Mouse (Mus musculus) left cerebral cortex, adult 8-10 months (tissue): ENCODE results near the gene Sult1b1. TPM values are rescaled to one million over a fixed set of nuclear protein-coding genes. Genes with fewer than 3 reads are reported as not detected.
"Not testable (repeated sequence)": the region's sequence is repeated elsewhere in the genome, so short reads cannot be mapped to it uniquely, and the experiment has no call there.

Source experiments
- DNase-seq, 2 experiments: peaks; one replicate each; pipeline ENCODE4 v3.0.0; 2022; ENCODE audit warnings: low spot score in 2 of 2
- total RNA-seq, 4 experiments: library from RNA; stranded (reverse); gene quantifications; 2 replicates each; pipeline ENCODE4 v1.2.4; 2022

Sult1b1 gene
- not detected for total RNA-seq

DNA sequence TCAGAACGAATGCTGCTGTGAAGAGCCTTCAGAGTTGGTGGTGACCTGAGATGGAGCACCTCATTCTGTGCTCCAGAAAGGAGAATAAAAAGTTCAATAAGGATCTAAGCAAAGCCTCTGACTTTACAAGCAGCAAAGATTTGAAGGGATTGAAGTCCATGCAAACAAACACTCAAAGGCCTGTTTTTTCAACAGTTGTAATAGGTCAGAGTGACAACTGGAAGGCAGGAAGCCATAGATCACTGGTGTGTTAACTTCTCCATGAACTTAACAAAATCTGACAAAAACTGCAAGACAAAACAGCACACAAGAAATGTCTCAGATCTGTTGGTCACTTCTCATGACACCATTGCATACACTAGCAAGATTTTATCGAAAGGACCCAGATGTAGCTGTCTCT is at the start of gene Sult1b1:
Gene Sult1b1, minus strand, starts transcription at position 85 of the 400 bp plus-strand sequence.
- no peak for DNase-seq

DNA sequence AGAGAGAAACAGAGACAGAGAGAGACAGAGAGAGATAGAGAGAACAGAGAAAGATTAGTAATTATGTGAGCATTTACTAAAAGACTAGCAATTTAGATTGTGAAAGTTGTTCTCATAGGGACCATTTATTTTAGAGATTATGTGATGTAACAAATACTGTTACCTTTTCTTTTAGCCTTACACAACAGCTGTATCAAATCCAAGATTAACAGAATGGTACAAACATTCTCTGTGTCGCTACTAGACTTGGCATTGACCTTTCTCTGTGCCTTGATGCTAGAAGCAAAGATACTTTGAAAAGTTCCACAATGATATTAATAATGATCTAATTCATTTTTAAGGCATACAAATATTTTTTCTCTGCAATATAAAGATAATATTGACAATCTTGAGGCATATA is 42.4 kb upstream of the Sult1b1 start:
- DNase-seq = no peak

DNA sequence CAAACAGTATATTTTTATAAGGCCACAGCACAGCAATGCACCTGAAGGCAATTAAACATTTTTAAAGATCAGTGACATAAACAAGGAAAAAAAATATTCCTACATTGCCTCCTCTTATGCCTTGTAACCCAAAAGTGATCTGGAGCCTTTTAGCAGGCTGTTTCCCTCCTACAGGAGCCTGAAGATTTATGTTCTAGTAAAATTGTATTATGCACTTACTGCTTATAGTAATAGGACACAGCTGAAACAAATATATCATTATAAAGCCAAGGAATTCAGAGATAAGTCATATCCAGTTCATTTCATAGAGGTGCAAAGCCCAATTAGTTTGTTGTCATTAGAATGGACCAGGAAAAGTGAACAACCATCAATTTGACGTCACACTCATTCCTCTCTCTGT is 36.2 kb upstream of the Sult1b1 start:
- DNase-seq = no peak

DNA sequence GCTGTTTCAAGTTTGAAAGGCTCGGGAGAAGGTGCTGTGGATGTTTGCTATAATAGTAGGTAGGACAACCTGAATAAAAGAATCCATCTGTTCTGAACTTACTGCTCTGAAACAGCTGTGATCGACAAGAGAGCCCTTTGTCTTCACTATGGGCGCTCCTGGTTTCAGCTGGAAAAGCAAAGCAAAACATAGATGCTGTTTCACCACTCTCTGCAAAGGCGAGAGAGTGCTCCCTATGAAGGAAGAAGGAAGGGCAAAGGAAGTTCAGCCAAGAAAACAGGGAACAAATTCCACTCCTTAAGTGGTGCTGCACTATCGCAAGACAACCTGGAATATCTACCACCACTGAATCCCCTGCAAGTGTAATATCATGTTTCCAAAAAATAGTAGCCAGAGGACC is 35.5 kb upstream of the Sult1b1 start:
- no peak for DNase-seq

DNA sequence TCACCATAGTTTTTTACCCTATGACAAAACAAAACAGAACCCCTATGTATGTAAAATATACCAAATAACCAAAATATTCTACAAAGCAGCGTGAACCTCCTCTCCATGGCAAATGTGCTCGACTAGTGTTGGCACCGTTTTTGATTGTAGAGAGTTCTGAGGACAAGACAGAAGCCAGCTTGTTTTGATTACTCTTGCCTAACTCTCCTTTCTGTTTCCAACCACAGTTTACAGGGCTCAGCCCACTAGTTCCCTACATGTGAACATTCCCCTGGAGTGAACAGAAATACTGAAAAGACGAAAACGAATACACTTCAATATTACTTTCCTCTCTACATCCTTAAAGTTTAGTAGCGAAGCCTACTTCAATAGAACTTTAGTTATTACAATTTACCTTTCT is 34.8 kb upstream of the Sult1b1 start:
- DNase-seq = no peak

DNA sequence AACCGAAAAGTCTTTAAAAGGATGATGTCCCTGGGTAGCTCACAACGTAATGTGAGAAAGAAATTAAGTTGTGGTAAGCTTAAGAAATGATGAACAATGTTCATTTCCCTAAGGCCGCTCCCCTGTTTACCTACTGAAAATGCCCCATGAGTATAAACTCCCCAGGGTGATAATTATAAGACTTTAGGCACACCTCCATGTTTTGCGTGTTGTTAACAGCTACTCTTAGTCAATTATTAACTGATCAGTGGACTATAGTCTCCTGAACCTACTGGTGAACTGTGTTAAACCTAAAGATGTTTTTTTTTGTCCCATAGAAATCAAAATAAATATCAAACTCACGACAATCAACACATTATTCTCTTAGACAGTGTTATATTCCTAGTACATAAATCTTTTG is 30.9 kb upstream of the Sult1b1 start, which contains the start of gene Sult1d1:
Gene Sult1d1, minus strand, starts transcription at position 183 of the 400 bp plus-strand sequence.
- DNase-seq = no peak

DNA sequence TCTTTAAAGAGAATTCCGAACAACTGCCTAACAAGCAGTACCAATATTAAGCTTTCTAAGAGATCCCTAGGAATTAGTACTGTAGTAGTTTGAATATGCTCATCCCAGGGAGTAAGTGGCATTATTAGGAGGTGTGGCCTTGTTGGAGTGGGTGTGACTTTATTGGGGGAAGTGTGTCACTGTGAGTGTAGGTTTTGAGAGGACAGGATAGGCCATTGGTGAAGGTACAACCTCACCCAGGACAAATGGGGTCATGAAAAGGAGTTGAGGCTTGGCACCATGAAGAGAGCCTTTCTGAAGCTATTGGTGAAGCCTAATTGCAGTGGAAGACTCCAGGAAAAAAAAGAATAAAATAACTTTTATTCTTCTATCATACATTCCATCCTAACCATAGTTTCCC is 29.3 kb upstream of the Sult1b1 start:
- DNase-seq = no peak

DNA sequence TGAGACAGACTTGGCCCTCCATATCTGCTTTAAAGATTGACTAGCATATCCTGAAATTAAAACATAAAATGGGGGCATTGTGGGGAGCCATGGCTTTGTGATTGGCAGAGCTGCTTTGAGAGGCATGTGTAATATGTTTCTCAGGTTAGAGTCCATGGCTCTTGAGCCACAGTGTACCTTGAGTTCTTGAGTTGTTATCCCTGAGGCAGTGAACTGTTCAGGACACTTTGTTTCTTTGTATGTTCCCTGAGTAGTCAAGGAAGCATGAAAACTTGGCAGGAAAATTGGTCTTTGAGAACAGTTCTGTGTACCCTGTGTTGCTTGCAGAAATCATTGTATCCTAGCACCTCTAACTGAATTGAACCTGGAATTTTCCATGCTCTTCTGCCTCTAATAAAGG is 25.0 kb upstream of the Sult1b1 start:
- DNase-seq = no peak

DNA sequence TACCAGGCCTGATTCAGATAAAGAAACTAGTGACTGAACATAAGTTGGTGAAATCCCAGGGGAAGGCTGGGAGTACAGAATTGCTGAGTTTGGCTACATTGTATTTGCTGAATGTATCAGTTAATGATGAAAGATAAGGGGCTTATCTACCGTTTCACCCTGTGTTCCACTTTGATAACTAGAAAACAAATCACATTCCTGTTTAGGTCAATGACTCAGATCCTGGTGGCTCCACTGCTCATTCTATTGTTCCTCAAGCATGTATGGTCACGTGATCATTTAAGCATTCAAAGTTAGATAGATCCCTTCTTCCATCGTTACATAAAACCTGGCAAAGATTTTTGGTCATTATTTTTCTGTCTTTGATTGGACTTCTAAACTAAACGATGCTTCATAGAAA is 24.5 kb upstream of the Sult1b1 start:
- DNase-seq = no peak

DNA sequence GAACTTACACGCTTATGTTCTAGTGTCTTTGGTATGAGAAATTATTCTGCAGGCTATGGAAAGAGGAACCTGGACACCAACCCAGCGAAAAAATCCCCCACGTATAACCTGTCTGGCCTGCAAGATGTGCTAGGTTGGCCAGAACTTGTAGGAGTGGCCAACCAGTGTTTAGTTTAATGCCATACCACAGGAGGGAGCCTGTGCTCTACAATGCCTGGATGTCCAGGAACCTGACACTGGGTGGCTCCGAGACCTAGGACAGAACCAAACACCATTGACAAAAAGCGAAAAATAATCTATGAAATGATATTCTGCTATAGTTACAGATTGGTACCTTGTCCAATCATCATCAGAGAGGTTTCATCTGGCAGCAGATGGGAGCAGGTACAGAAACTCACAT is 22.1 kb upstream of the Sult1b1 start:
- no peak for DNase-seq

DNA sequence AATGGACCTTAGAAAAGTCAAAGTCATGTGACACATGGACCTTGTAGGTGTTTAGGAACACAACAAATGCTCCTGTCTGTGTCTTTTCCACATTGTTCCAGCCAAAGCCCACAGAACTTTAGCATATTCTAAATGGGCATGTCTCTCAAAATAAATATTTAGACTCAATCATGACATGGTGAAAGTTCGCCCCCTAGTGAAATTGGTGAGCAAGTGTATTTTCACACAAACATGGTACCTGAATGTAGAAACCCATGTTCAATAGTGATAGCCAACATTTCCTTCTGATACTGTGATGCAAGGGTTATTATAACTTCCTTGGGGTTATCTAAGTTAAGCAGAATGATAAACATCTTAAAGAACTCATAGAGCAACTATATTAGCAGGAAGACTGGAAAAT is 12.9 kb upstream of the Sult1b1 start:
- DNase-seq = no peak

DNA sequence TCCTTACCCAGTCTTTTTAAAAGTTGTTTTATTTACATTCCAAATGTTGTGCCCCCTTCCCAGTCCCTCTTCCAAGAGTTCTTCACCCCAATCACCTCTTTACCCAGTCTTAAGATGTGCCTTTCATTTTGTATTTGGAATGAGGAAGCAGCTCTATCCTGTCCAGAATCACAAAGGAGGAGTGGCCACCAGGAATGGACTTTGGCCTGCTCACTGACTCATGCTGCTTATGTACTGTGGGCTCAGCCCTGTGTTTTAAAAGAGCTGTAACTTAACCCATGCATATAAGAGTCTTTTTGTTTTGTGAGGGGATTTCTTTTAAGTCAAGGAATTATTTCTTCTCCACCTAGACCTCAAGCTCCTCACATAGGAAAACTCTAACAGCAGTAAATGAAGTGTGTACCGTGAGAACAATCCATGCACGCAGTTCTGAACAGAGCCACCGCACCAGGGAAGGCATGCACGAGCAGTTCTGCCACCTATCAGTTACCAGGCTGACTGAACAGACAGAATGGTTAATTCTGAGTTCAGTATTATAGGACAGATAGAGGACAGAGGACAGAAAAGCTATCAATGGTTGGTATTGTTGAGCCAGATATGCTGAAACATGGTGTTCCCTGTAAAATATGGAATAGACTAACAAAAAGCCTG is 1.9 kb downstream of the Sult1b1 start:
- DNase-seq = no peak

DNA sequence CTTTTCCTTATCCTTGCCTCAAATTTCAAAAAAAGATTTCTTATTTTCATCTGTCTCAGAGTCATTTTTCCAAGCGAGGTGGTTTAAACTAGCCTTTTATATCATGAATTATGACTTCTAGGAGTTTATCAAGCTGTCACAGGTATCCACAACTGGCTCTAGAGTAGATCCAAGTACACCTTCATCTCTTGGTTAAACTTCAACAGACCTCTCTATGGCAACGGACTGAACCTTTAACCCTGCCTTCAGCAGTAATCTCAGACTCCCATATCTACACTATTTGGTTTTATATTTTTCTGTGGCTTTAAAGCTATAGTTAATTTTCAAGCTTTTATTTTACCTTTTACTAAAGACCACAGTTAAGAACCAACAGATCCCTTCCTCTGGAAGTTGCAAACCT is 5.7 kb downstream of the Sult1b1 start:
- no peak for DNase-seq

DNA sequence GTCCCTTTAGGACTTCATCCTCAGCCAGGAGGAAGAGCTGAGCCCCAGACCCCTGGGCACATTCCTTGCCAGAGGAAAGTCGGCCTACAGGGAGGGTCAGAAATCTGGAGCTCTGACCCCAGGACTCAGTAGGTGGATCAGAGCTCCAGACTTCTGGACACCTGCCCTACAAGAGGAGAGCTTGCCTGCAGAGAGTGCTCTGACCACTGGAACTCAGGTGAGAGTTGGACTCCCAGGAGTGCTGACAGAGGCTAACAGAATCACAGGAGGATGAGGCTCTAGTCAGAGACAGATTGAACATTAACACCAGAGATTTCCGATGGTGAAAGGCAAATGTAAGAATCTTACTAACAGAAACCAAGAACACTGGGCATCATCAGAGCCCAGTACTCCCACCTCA is 14.4 kb downstream of the Sult1b1 start:
- DNase-seq = not testable (repeated sequence)

DNA sequence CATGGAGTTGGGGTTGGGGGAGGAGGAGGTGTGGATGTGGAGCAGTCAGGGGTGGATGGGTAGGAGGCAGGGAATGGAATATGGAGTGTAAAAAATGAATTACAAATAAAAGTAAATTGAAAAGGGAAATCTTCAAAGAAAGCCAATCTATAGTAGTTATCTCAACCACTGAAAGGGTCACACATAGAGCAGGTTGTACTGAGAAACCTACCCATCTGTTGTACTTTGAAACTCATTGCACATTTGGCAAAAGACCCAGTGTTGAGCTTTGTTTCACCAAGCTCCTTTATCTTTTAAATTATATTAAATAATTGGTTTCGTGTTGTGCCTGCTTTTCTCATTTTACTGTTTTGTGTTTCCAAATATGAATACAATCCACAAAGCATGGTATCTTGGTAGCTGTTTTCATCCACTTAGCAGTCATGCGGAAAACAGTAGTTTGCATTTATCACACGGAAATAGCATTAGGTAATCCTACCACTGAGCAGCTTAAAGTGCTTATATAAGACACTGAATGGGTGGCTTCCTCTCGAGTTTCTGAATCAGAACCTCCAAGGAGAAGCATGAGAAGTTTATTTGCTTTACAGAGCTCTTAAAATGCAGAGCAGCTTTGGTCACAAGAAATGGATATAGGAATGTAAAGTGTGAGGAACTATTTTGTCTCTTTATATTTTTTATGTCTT is 32.1 kb downstream of the Sult1b1 start:
- no peak for DNase-seq

DNA sequence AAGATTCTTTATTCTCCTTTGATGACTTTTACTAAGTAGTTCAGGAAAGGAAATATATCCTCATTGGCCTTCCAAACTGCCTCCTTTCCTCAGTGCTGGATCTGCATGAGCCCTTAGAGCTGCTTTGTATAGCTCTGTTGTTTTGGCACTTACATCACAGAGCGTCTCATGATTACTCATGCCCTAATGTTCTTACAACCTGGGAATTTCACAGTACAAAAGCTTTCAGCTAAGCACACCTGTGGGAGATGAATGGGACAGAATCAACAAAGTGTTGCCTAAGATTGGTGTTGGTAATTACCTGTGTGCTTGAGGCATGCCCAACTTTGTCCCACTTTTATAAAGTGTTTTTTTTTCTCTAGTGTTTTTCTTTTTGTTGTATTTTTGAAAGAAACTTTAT is 35.3 kb downstream of the Sult1b1 start:
- no peak for DNase-seq

DNA sequence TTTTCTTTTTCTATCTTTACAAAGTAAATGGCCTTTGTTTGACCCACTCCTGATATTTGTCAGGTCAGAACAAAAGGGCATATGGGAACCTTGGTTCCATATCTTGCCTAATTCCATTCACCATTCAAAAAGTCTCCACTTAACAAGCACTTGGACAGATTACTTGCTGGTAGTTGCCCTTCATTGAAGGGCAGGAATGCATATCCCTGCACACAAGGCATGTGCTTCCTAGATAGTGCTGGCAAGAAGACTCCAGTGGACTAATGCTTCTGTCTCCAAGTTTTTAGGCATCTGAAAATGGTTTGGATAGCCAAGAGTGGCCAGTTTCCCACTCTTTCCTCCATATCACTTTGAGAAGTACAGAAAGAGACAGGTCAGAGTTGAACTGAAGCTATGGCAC is 38.7 kb downstream of the Sult1b1 start:
- no peak for DNase-seq

DNA sequence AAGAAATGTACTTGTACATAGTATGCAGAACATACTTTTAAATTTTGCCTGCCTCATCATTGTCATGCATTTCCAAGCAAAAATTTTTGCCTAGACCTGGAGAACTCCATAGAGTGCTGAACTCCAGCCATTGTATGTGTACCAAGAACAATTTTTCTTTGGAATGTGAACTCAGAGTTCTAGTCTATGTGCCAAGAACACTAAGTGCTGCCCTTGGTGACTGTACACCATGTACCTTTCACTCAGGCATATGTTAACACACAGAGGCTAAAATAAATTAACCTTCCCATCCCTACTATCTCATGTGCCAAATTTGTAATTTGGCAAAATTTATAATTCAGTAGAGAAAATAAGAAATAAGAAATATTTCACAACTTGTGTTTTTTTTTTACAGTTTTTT is 39.1 kb downstream of the Sult1b1 start:
- DNase-seq = no peak

DNA sequence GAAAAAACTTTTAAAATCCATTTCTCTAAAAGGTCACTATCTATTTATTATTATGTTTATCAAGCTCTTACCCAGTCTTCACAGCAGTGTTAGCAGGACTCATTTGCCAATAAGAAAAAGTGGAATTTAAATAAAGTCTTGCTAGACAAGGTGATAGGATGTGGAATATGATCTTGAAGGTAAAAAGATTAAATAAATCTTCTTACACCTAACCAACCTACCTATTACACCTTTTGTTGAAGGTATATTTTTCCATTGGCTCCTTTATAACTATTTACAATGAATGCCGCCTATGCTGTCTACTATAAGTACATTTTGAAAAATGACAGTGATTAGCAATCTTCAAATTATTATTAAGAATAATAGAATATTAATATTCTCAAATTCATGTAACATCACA is 47.2 kb downstream of the Sult1b1 start, which contains the start of gene Ugt2a1:
Gene Ugt2a1, minus strand, starts transcription at position 101 of the 400 bp plus-strand sequence.
- no peak for DNase-seq

DNA sequence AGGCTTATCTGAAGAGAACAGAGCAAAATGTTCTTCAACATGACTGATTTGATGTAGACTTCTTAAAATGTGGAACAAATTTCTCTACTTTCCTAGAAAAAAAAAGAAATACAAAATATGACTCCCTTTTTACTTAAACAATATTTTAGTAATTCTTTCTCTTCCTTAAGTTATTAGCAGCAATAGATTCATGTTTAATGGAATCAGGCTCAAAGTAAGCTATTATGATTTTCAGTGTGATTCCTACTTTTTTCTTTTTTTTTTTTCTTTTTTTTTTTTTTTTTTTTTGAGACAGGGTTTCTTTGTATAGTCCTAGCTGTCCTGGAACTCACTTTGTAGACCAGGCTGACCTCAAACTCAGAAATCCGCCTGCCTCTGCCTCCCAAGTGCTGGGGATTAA is 51.3 kb downstream of the Sult1b1 start, which contains the start of gene Gm43638:
Gene Gm43638, minus strand, starts transcription at position 101 of the 400 bp plus-strand sequence.
- not testable (repeated sequence) for DNase-seq

DNA sequence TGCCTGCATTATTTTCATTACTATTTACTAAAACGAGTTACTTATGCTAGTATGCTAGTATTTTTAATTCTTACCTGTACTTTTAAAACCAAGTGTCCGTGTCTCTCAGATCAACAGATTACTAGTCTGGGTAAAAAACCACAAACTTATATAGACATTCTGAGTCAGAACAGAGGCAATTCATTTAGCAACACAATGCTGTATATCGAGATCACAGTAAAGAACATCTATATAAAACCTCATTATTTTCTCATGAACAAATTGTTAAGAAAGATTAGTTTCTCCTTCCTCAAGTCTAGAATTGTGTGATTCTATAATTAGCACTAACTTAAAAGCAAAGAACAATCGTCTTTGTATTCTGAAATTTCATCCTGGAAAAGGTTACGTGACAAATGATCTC is 55.8 kb downstream of the Sult1b1 start, which contains the start of gene Ugt2a2:
Gene Ugt2a2, minus strand, starts transcription at position 101 of the 400 bp plus-strand sequence.
- no peak for DNase-seq
